ENCODE assay signal across 29 mouse cellular contexts in the genomic region with DNA sequence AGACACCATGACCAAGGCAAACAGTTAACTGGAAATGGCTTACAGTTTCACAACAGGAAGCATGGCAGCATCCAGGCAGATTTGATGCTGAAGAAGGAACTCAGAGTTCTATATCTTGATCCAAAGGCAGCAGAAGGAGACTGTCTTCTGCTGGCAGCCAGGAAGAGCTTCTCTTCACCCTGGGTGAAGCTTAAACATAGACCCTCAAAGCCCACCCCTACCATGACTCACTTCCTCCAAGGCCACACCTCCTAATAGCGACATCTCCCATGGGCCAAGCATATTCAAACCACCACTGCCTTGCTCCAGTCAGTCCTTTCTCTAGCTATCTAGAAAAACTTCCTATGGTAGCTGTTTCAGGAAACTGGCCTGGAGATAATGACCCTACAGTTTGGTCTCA. TPM values are rescaled to one million over a fixed set of nuclear protein-coding genes. Genes with fewer than 3 reads are reported as not detected.
"Had no signal": no experiment of that assay in that cellular context is flagged by ENCODE, and none has a peak within 500 bp of the region (broad histone marks: within the 10 kb centered on the region; RNA-seq: fewer than 3 reads in every experiment).

No protein-coding gene starts in this region.

- H3K27me3 ChIP-seq: heart, embryonic 13.5 days; hindbrain, embryonic 13.5 days; hindbrain, embryonic 15.5 days; limb, embryonic 12.5 days; liver, embryonic 13.5 days; liver, embryonic 15.5 days had no signal

- H3K4me2 ChIP-seq: heart, embryonic 13.5 days; hindbrain, embryonic 13.5 days; hindbrain, embryonic 15.5 days; limb, embryonic 12.5 days; liver, embryonic 11.5 days; liver, embryonic 13.5 days; liver, embryonic 15.5 days had no signal

- H3K9me3 ChIP-seq: heart, embryonic 10.5 days; heart, embryonic 13.5 days; hindbrain, embryonic 13.5 days; hindbrain, embryonic 15.5 days; limb, embryonic 10.5 days; limb, embryonic 12.5 days; liver, embryonic 13.5 days; liver, embryonic 15.5 days had no signal

- H3K4me1 ChIP-seq: heart, embryonic 10.5 days; hindbrain, embryonic 13.5 days; hindbrain, embryonic 15.5 days; limb, embryonic 10.5 days; limb, embryonic 12.5 days; liver, embryonic 13.5 days; liver, embryonic 15.5 days had no signal

- ATAC-seq: hindbrain, postnatal 0 days; intestine, embryonic 16.5 days; liver, postnatal 0 days had no signal

- DNase-seq: gastrocnemius, postnatal 14 days; gastrocnemius, postnatal 36 days; heart, adult 11 months; heart, adult 2 months; heart, postnatal 14 days; heart, postnatal 36 days; kidney, adult 11 months; kidney, adult 8-10 months; kidney, postnatal 10 days; kidney, postnatal 4 days; liver; liver, embryonic 13.5 days; liver, postnatal 0 days had no signal

- H3K27ac ChIP-seq: heart, adult 2 months; heart, embryonic 10.5 days; heart, embryonic 13.5 days; hindbrain, embryonic 13.5 days; hindbrain, embryonic 15.5 days; hindbrain, postnatal 0 days; limb, embryonic 10.5 days; limb, embryonic 12.5 days; liver, embryonic 13.5 days; liver, embryonic 15.5 days had no signal

- H3K4me3 ChIP-seq: heart, adult 2 months; heart, embryonic 10.5 days; heart, embryonic 13.5 days; hindbrain, embryonic 13.5 days; hindbrain, embryonic 15.5 days; layer of hippocampus, adult 2 months; left cerebral cortex, adult 2 months; limb, embryonic 10.5 days; limb, embryonic 12.5 days; liver, embryonic 13.5 days; liver, embryonic 15.5 days had no signal

- H3K9ac ChIP-seq: heart, embryonic 13.5 days; hindbrain, embryonic 15.5 days; limb, embryonic 12.5 days; liver, embryonic 13.5 days; liver, embryonic 15.5 days; liver, postnatal 0 days had no signal

RNA-seq across cellular contexts. Expression of a gene that starts 59.3 kb away (rescaled TPM):
- total RNA-seq: heart, postnatal 14 days; heart, postnatal 36 days; hematopoietic stem cell, adult 5-6 weeks had no signal
- polyA plus RNA-seq: heart, embryonic 10.5 days; heart, embryonic 13.5 days; heart, embryonic 16.5 days; hindbrain, embryonic 11.5 days; intestine, embryonic 14.5 days; intestine, embryonic 16.5 days; limb, embryonic 12.5 days had no signal
